Mouse (Mus musculus): ENCODE measurements around the gene Thra.

Gene Thra

DNA sequence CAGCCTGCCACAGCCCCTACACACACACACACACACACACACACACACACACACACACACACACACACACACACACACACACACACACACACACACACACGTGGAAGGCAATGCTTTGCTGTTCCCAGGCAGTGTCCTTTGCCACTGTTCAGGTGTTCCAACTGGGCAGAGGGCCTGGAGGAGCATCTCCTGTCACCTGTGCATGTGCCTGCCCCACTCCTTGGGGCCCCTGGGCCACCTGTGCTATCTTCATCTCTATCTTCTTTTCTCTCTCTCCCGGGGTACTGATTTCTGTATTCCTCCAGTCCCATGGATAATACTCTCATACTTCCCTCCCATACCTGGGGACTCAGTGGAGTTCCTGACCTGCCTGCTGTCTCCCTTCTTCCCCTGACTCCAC is 25.9 kb downstream of the Thra start:
- no peak for DNase-seq

DNA sequence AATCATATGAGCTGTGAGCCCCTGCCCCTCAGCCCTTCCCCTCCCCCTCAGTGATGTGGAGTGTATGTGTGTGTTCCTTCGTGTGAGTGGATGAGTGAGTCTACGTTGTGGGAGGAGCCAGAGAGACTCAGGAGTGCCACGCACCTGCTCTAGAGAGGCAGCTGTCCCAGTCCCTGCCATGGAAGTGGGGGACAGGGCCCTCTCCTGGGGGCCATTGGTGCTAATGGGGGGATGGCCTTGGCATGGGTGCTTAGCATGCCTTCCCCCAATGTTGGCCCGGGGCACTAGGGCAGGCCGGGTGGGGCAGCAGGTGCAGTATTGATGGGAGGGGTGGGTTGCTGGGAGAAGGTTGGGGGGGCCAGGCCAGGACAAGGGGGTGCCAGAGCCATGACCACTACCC is 26.4 kb downstream of the Thra start:
- peak; percentile 52 for DNase-seq

- DNase-seq: peak; percentile 68
Observed at GRCm38 (mm10) chr11:98767276-98767675, 26.8 kb downstream of the Thra start.

GRCm38 (mm10) chr11:98767713-98768112 is 27.3 kb downstream of the Thra start:
- no peak for DNase-seq

DNA sequence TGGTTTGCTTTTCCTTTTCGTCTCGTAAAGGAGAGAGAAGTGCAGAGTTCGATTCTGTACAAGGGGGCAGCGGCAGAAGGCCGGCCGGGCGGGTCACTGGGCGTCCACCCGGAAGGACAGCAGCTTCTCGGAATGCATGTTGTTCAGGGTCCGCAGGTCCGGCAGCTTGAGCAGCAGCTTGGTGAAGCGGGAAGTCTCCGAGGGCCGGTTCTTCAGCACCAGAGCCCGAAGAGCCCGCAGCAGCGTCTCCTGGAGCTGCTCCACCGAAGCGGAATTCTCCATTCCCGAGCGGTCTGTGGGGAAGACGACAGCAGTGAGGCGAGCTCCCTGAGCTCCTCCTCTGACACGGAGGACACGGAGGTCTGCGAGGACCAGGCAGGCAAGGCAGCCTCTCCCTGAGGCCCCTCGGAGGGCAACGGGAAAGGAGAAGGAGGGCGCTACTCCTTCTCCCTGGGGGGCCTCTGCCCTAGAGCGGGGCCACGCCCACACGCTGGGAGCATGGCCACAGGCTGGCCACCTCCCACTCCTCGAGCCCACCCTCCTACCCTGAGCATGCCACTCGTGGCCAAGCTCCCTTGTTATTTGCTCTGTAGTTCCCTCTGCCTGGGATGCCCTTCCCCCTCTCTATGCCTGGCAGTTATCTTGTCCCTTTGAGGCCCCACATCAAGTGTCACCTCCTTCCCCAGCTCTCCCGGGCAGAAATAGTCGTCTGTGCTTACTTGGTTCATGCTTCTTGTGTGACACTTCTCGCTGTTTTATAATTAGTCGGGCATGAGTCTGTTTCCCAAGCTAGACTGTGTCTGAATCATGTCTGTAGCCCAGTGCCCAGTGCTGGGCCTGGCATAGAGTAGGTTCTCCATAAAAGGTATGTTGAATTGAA is 27.9 kb downstream of the Thra start:
- DNase-seq: peak; percentile 21

DNA sequence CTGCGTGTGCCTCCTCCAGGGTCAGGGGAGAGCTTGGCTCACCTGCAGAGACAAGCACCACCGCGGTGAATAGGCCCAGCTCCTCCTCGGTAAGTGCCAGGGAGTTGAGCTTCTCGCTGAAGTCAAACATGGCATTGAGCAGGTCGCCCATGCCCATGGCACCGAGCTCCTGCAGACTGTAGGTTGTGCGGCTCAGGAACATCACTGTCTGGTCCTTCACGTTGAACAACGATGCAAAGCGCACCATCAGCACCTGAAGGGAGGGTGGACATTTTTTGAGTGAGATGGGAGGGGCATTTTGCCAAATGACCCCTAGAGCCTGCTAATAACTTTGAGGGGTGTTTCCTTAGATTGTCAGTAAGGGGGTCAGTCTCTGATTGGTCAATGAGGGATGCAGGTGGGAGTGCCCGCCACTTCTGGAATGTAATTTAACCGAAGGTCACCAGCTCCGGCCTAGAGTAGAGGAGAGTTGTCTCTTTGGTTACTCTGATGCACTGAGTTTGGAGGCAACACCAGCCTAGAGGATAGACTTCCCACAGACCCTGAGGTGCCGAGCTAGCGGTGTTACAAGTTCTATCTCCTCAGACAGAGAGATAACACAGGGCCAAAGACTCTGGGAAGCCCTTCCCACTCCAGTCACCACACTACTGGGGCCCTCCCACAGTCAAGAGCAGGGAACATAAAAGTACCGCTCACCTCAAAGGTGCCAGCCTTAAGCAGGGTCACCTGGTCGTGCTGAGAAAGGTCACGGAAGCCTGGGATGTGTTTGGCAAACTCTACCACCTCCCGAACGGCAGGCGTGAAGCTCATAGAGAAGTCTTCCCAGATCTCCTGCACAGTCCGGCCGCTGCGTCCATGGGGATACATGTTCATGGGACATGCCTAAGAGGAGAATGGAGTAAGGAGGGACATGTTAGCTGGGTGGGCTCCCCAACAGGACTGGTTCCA is 28.8 kb downstream of the Thra start:
- peak; percentile 15 for DNase-seq

GRCm38 (mm10) chr11:98770096-98770975 is 29.9 kb downstream of the Thra start:
- DNase-seq: peak; percentile 36

DNA sequence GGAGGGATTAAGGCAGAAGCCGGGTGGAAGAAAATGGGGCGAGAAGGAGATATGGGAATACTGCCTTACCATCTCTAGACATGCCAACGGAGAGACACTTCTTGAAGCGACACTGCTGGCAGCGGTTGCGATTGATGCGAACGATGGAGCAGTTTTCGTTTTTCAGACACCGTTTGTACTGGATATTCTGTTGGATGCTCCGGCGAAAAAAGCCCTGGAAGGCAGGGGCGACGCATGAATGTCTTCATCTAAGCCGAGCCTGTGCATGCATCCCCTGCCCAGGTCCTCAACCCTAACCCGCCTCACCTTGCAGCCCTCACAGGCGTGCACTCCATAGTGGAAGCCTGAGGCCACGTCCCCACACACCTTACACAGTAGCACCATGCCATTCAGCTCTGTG is 30.7 kb downstream of the Thra start:
- no peak for DNase-seq

DNA sequence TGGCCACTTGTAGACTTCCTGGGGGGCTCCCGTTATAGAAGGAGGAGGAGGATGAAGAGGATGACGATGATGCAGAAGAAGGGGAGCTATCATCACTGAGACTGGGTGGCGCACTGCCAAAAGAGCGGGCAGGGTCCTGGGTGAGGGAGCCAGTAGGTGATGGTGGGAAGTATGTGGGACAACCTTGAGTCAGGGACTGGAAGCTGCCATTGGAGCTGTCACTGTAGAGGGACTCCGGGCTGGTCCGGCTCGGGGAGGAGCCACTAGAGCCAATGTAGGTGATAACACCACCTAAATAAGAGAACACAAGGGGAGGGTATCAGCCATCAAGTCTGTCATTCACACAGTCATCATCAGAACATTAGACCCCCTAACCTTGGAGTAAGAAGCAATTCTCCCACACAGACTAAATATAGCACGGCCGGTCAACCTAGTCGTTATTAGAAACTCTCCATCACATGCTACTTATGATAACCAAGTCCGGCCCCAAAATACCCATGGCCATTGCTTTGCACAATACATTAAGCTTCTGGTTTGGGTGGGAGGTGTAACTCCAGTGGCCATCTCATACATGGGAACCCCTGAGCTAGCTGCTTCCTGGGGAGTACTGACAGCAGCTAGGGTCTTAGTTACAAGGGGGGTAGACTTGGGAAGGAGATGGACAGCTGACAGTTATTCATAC is 31.5 kb downstream of the Thra start:
- peak; percentile 18 for DNase-seq

GRCm38 (mm10) chr11:98772667-98773171 is 32.3 kb downstream of the Thra start:
- DNase-seq: peak; percentile 94

- DNase-seq: peak; percentile 100
Observed at GRCm38 (mm10) chr11:98773635-98774295, 33.3 kb downstream of the Thra start.

- no peak for DNase-seq
Observed at GRCm38 (mm10) chr11:98774582-98775347, 34.3 kb downstream of the Thra start, which contains the start of gene Nr1d1. Gene Nr1d1, minus strand, starts transcription at chr11:98775333.

- peak; percentile 100 for DNase-seq
Observed at GRCm38 (mm10) chr11:98775348-98776051, 35.1 kb downstream of the Thra start.

- no peak for DNase-seq
Observed at GRCm38 (mm10) chr11:98776052-98776764, 35.8 kb downstream of the Thra start.

- peak; percentile 83 for DNase-seq
Observed at GRCm38 (mm10) chr11:98776843-98777590, 36.6 kb downstream of the Thra start.

- DNase-seq: no peak
Observed at GRCm38 (mm10) chr11:98777888-98778287, 37.5 kb downstream of the Thra start.

- peak; percentile 82 for DNase-seq
Observed at GRCm38 (mm10) chr11:98781851-98782512, 41.5 kb downstream of the Thra start.

All from lung, postnatal 36 days (tissue).